28 mouse cellular contexts compared by ENCODE assay signal in genomic region chr19:56614131-56614530, GRCm38 (mm10).
"Had no signal": no experiment of that assay in that cellular context is flagged by ENCODE, and none has a peak within 500 bp of the region (broad histone marks: within the 10 kb centered on the region; RNA-seq: fewer than 3 reads in every experiment).

No protein-coding gene starts in this region.

- H3K4me3 ChIP-seq: left cerebral cortex, adult 2 months; limb, embryonic 10.5 days; limb, embryonic 12.5 days; limb, embryonic 13.5 days; limb, embryonic 15.5 days; liver, embryonic 12.5 days; liver, embryonic 13.5 days; liver, embryonic 15.5 days; lung, embryonic 15.5 days; megakaryocyte, embryonic 14.5 days; midbrain, embryonic 10.5 days; midbrain, embryonic 12.5 days; midbrain, embryonic 13.5 days; midbrain, embryonic 15.5 days; myocyte; neural tube, embryonic 12.5 days; neural tube, embryonic 13.5 days had no signal

- H3K4me1 ChIP-seq: limb, embryonic 13.5 days; limb, embryonic 15.5 days; liver, embryonic 12.5 days; liver, embryonic 13.5 days; liver, embryonic 15.5 days; midbrain, embryonic 12.5 days; midbrain, embryonic 15.5 days; neural tube, embryonic 12.5 days; neural tube, embryonic 13.5 days had no signal

- H3K9me3 ChIP-seq: limb, embryonic 12.5 days; limb, embryonic 13.5 days; limb, embryonic 15.5 days; liver, embryonic 12.5 days; liver, embryonic 13.5 days; liver, embryonic 15.5 days; lung, embryonic 15.5 days; midbrain, embryonic 10.5 days; midbrain, embryonic 12.5 days; midbrain, embryonic 13.5 days; midbrain, embryonic 15.5 days; neural tube, embryonic 12.5 days; neural tube, embryonic 13.5 days had no signal

- ATAC-seq: liver, embryonic 12.5 days; liver, postnatal 0 days; midbrain, embryonic 13.5 days; midbrain, embryonic 15.5 days; midbrain, embryonic 16.5 days had no signal

- H3K27ac ChIP-seq: left cerebral cortex, adult 2 months; limb, embryonic 10.5 days; limb, embryonic 12.5 days; limb, embryonic 13.5 days; limb, embryonic 15.5 days; liver, embryonic 12.5 days; liver, embryonic 13.5 days; liver, embryonic 14.5 days; liver, embryonic 15.5 days; lung, embryonic 15.5 days; macrophage; midbrain, embryonic 10.5 days; midbrain, embryonic 12.5 days; midbrain, embryonic 13.5 days; midbrain, embryonic 15.5 days; neural tube, embryonic 12.5 days; neural tube, embryonic 13.5 days had no signal

- DNase-seq: layer of hippocampus, postnatal 36 days; left cerebral cortex, postnatal 4 days; liver; liver, embryonic 13.5 days; liver, postnatal 0 days; lung, embryonic 14.5 days; midbrain, embryonic 14.5 days had no signal

- H3K36me3 ChIP-seq: limb, embryonic 10.5 days; limb, embryonic 12.5 days; limb, embryonic 13.5 days; limb, embryonic 15.5 days; liver, embryonic 12.5 days; liver, embryonic 13.5 days; liver, embryonic 15.5 days; lung, embryonic 15.5 days; midbrain, embryonic 10.5 days; midbrain, embryonic 12.5 days; midbrain, embryonic 13.5 days; midbrain, embryonic 15.5 days; neural tube, embryonic 12.5 days; neural tube, embryonic 13.5 days had no signal

- H3K4me2 ChIP-seq: limb, embryonic 12.5 days; limb, embryonic 13.5 days; limb, embryonic 15.5 days; liver, embryonic 11.5 days; liver, embryonic 12.5 days; liver, embryonic 13.5 days; liver, embryonic 15.5 days; lung, embryonic 14.5 days; lung, embryonic 15.5 days; midbrain, embryonic 11.5 days; midbrain, embryonic 12.5 days; midbrain, embryonic 13.5 days; midbrain, embryonic 15.5 days; neural tube, embryonic 12.5 days; neural tube, embryonic 13.5 days had no signal

- H3K9ac ChIP-seq: limb, embryonic 12.5 days; limb, embryonic 13.5 days; limb, embryonic 15.5 days; liver, embryonic 12.5 days; liver, embryonic 13.5 days; liver, embryonic 14.5 days; liver, embryonic 15.5 days; liver, postnatal 0 days; lung, embryonic 14.5 days; lung, embryonic 15.5 days; midbrain, embryonic 12.5 days; midbrain, embryonic 13.5 days; midbrain, embryonic 15.5 days; neural tube, embryonic 12.5 days; neural tube, embryonic 13.5 days had no signal

- H3K27me3 ChIP-seq: limb, embryonic 12.5 days; limb, embryonic 13.5 days; limb, embryonic 15.5 days; liver, embryonic 12.5 days; liver, embryonic 15.5 days; lung, embryonic 15.5 days; midbrain, embryonic 12.5 days; midbrain, embryonic 13.5 days; midbrain, embryonic 15.5 days; neural tube, embryonic 12.5 days; neural tube, embryonic 13.5 days had no signal
